Mouse (Mus musculus): Measurements from ENCODE around the gene Madcam1. TPM values are rescaled to one million over a fixed set of nuclear protein-coding genes. Genes with fewer than 3 reads are reported as not detected.
A peak's percentile ranks its signal among the peaks of the same experiment; 100 is the strongest.

Madcam1 gene
- polyA plus RNA-seq, 1 experiment from 2014 or later = not detected

- TF ChIP-seq CTCF (IDR thresholded peaks at IDR 0.05) = no peak
- ChIA-PET CTCF (no interaction called here), POLR2A (no interaction called here)
- no peak for ATAC-seq
- DNase-seq (ENCODE audit: low read depth, low spot score) = no peak
- H3K27me3 ChIP-seq = peaks cover 46% of the 10 kb centered on the region
- in situ Hi-C loops (cut with MboI; ENCODE audit: low pct_unique_long_range_greater_than_20kb) = no loop called here
These were observed 25.7 kb upstream of the Madcam1 start for GRCm38 (mm10) chr10:79638486-79639204.

DNA sequence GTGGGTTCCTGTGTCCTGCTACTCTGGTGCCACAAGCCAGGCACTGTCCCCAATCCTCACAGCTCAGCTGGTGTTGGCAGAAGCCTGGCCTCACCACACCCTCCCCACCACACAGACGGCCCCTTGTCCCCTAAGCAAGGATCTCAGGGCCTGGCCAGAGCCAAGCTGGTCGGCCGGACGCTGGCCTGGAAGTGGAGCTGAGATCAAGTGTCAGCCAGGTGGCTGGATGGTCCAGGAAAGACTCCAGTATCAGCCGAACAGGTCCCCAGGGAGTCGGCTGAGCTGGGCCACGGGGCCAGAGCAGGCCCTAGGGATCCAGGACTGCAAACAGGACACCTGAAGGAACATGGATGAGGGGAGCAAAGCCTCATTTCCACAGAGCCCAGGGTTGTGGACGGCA lies 18.6 kb upstream of the Madcam1 start, which contains the start of gene Odf3l2:
TSS of gene Odf3l2 (minus strand) at position 28 of the 400 bp plus-strand sequence.
- DNase-seq (ENCODE audit: low read depth, low spot score) = no peak
- POLR2A ChIA-PET = no interaction called here
- TF ChIP-seq CTCF (IDR thresholded peaks at IDR 0.05) = no peak
- in situ Hi-C loops (cut with MboI; ENCODE audit: low pct_unique_long_range_greater_than_20kb) = no loop called here
- ATAC-seq = no peak
- CTCF ChIA-PET = interaction anchor here (1.3 kb wide), 1 partner anchor 51 kb away, joined by 3 read pairs; no protein-coding TSS in a partner anchor
- peaks cover 20% of the 10 kb centered on the region for H3K27me3 ChIP-seq

GRCm38 (mm10) chr10:79649070-79649751 lies 15.1 kb upstream of the Madcam1 start:
- in situ Hi-C loops (cut with MboI; ENCODE audit: low pct_unique_long_range_greater_than_20kb) = no loop called here
- CTCF ChIA-PET = interaction anchor here (1.6 to 4.2 kb wide), 2 partner anchors 19 to 53 kb away, joined by 6 to 27 read pairs; partner anchors contain the start of gene Tpgs1
- TF ChIP-seq CTCF (IDR thresholded peaks at IDR 0.05) = peak; percentile 85

GRCm38 (mm10) chr10:79652789-79653188 lies 11.6 kb upstream of the Madcam1 start:
- ChIA-PET CTCF (interaction anchor here (1.2 to 1.7 kb wide), 2 partner anchors 15 to 58 kb away, joined by 3 to 5 read pairs; no protein-coding TSS in a partner anchor), POLR2A (no interaction called here)
- no peak for DNase-seq (ENCODE audit: low read depth, low spot score)
- TF ChIP-seq CTCF (IDR thresholded peaks at IDR 0.05) = no peak
- ATAC-seq = no peak
- peaks cover 21% of the 10 kb centered on the region for H3K27me3 ChIP-seq
- in situ Hi-C loops (cut with MboI; ENCODE audit: low pct_unique_long_range_greater_than_20kb) = no loop called here

More at GRCm38 (mm10) chr10:79649070-79649751, 15.1 kb upstream of the Madcam1 start:
- DNase-seq (ENCODE audit: low read depth, low spot score) (no peak), ATAC-seq (no peak)
- POLR2A ChIA-PET = no interaction called here
- H3K27me3 ChIP-seq = peaks cover 32% of the 10 kb centered on the region

DNA sequence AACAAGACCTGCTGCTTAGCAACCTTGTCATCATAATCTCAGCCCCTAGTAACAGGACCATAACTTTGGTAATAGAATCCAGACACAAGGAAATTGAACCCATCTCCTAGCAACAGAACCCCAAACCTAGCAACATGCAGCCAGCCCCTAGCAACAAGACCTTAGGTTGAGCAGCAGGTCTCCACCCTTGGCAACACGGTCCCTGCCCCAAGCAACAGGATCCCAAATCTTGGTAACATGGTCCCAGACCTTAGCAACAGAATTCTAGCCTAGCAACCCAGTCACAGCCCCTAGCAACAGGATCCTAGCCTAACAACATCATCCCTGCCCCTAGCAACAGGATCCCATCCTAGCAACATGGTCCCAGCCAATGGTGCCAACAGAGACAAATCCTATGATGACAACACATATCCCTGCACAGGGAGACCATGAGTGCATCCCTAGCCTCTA lies 9.4 kb upstream of the Madcam1 start:
- DNase-seq (ENCODE audit: low read depth, low spot score) = no peak
- H3K27me3 ChIP-seq = peaks cover 21% of the 10 kb centered on the region
- in situ Hi-C loops (cut with MboI; ENCODE audit: low pct_unique_long_range_greater_than_20kb) = no loop called here
- ChIA-PET CTCF (interaction anchor here (1.5 kb wide), 1 partner anchor 60 kb away, joined by 3 read pairs; no protein-coding TSS in a partner anchor), POLR2A (no interaction called here)
- TF ChIP-seq CTCF (IDR thresholded peaks at IDR 0.05) = no peak
- no peak for ATAC-seq

- in situ Hi-C loops (cut with MboI; ENCODE audit: low pct_unique_long_range_greater_than_20kb) = no loop called here
- ATAC-seq (no peak), DNase-seq (ENCODE audit: low read depth, low spot score) (no peak)
- TF ChIP-seq CTCF (IDR thresholded peaks at IDR 0.05) = no peak
- POLR2A ChIA-PET = no interaction called here
- peaks cover 6% of the 10 kb centered on the region for H3K27me3 ChIP-seq
- CTCF ChIA-PET = interaction anchor here (1.1 kb wide), 1 partner anchor 9 kb away, joined by 3 read pairs; no protein-coding TSS in a partner anchor
These were observed 5.5 kb upstream of the Madcam1 start for GRCm38 (mm10) chr10:79658829-79659228.

DNA sequence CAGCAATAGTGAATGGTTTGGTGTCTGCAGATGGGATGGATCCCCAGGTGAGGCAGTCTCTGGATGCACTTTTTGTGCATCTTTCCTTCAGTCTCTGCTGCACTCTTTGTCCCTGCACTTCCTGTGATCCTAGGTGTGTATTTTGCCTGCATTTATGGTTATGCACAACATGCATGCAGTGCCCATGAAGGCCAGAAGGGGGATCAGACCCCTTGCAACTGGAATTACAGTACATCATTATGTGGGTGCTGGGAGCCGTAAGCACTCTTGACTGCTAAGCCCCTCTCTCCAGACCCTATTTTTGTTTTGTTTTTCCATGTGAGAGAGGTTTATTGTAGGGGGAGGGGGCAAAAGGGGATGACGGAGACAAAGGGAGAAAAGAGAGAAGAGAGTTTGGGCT lies 4.1 kb upstream of the Madcam1 start:
- TF ChIP-seq CTCF (IDR thresholded peaks at IDR 0.05) = no peak
- POLR2A ChIA-PET = no interaction called here
- DNase-seq (ENCODE audit: low read depth, low spot score) (no peak), ATAC-seq (no peak)
- CTCF ChIA-PET = no interaction called here
- no peaks in the 10 kb centered on the region for H3K27me3 ChIP-seq
- in situ Hi-C loops (cut with MboI; ENCODE audit: low pct_unique_long_range_greater_than_20kb) = no loop called here

DNA sequence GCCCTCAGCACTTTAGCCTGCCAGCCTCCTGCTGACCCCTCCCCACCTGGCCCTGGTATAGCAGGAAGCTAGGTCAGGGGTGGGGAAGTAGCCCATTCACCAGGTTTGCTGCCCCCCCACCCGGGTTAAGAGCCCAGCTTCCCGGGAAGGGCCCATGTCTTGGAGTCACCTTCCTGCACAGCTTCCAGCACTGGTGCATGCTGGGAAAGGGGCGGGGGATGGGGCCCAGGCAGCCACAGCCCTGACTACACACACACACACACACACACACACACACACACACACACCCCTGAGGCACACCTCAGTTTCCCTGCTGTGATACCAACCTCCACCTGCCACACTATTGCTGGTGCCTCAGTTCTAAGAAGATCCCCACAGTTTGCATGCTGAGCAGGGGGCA lies 2.5 kb upstream of the Madcam1 start:
- in situ Hi-C loops (cut with MboI; ENCODE audit: low pct_unique_long_range_greater_than_20kb) = no loop called here
- no peaks in the 10 kb centered on the region for H3K27me3 ChIP-seq
- no peak for TF ChIP-seq CTCF (IDR thresholded peaks at IDR 0.05)
- ChIA-PET POLR2A (no interaction called here), CTCF (no interaction called here)
- DNase-seq (ENCODE audit: low read depth, low spot score) (no peak), ATAC-seq (no peak)

- ChIA-PET CTCF (interaction anchor here (1.6 kb wide), 1 partner anchor 70 kb away, joined by 7 read pairs; no protein-coding TSS in a partner anchor), POLR2A (interaction anchor here (0.5 kb wide), 1 partner anchor 1833 kb away, joined by 3 read pairs; no protein-coding TSS in a partner anchor)
- no peak for DNase-seq (ENCODE audit: low read depth, low spot score)
- H3K27me3 ChIP-seq = no peaks in the 10 kb centered on the region
- no peak for ATAC-seq
- in situ Hi-C loops (cut with MboI; ENCODE audit: low pct_unique_long_range_greater_than_20kb) = no loop called here
- TF ChIP-seq CTCF (IDR thresholded peaks at IDR 0.05) = no peak
These were observed 692 bp downstream of the Madcam1 start for GRCm38 (mm10) chr10:79665051-79665450.

DNA sequence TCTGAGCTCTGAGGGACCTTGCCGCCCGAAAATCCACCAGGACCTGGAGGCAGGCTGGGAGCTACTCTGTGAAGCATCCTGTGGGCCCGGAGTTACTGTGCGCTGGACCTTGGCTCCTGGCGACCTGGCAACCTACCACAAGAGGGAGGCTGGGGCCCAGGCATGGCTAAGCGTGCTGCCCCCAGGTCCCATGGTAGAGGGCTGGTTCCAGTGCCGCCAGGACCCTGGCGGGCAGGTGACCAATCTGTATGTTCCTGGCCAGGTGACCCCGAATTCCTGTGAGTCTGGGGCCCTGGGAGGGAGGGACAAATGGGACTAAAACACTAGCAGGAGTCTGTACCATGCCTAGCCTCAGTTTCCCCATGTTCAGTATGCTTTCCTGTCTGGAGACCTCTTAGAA lies 2.1 kb downstream of the Madcam1 start:
- CTCF ChIA-PET = interaction anchor here (2.7 kb wide), 1 partner anchor 71 kb away, joined by 12 read pairs; no protein-coding TSS in a partner anchor
- in situ Hi-C loops (cut with MboI; ENCODE audit: low pct_unique_long_range_greater_than_20kb) = no loop called here
- ATAC-seq = no peak
- POLR2A ChIA-PET = no interaction called here
- H3K27me3 ChIP-seq = no peaks in the 10 kb centered on the region
- DNase-seq (ENCODE audit: low read depth, low spot score) = no peak
- no peak for TF ChIP-seq CTCF (IDR thresholded peaks at IDR 0.05)

- DNase-seq (ENCODE audit: low read depth, low spot score) (no peak), ATAC-seq (no peak)
- CTCF ChIA-PET = interaction anchor here (0.8 to 2.7 kb wide), 6 partner anchors 12 to 912 kb away, joined by 3 to 12 read pairs (median 4); no protein-coding TSS in a partner anchor
- H3K27me3 ChIP-seq = no peaks in the 10 kb centered on the region
- in situ Hi-C loops (cut with MboI; ENCODE audit: low pct_unique_long_range_greater_than_20kb) = no loop called here
- TF ChIP-seq CTCF (IDR thresholded peaks at IDR 0.05) = no peak
- POLR2A ChIA-PET = no interaction called here
These were observed 3.7 kb downstream of the Madcam1 start for GRCm38 (mm10) chr10:79668076-79668475.
